Mouse (Mus musculus) testis, postnatal 14 days (tissue): ENCODE measurements around the gene Pla2g4c.

Experiments used
- DNase-seq: peaks from one replicate; pipeline ENCODE4 v3.0.0; 2021; ENCODE audit warnings: low spot score

Gene Pla2g4c

DNA sequence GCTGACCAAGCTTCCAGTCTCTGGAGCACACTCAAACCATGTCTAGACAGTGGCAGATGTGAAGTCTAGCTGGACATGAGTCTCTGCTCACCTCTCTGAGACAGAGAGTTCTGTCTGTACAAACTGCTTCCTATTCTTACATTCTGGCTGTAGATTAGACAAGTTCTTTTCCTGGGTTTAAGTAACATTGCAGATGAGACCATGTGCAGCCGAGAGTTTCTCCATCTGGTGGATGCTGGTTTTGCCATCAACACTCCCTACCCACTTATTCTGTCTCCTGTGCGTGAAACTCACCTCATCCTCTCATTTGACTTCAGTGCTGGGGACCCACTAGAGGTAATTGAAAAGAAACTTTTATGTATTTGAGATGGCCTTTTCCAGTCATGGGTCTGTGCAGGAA, 56.1 kb downstream of the Pla2g4c start:
- DNase-seq = no peak

DNA sequence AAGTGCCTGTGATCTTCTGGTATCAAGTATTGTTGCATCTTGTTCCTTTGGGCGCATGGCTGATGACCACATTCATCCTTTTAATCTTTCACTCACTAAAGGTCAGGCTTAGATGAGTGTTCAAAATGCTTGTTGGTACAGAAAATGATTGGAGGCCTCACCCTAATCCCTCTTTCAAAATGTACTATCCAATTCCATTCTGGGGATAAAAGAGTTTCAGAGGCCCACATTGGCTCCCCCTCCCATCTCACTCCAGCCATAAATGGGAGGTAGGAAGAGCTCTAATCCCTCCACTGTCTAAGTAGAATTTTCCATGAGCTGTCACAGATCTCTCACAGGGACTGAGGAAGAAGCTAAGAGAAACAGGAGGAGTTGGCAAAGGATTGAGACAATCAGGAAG, 73.4 kb downstream of the Pla2g4c start, which contains the start of gene Cabp5:
Cabp5 (plus strand) TSS at position 301 of the 400 bp plus-strand sequence.
- no peak for DNase-seq
